Mouse (Mus musculus) stomach, postnatal 0 days (tissue): ENCODE data around the gene Gm20219. TPM values are rescaled to one million over a fixed set of nuclear protein-coding genes. Genes with fewer than 3 reads are reported as not detected.

Experiments
- ATAC-seq: fragments of 200-750 bp; cut with Nextera tagmentation; 2 replicates; pipeline ENCODE4 v1.8.0; 2017; ENCODE audit not compliant: low FRiP score, low TSS enrichment
- DNase-seq: peaks from one replicate; pipeline ENCODE4 v3.0.0-alpha.2; 2016; ENCODE audit warnings: low spot score
- H3K27ac ChIP-seq: fragments of 300-500 bp; sonication (generic); replicated peaks from 2 replicates; pipeline ENCODE4 v1.5.1; 2014; ENCODE audit warnings: mild to moderate bottlenecking, control low read depth
- H3K27me3 ChIP-seq: fragments of 300-500 bp; sonication (generic); 2 replicates; pipeline ENCODE4 v1.6.1; 2014; ENCODE audit warnings: low read length; ENCODE audit not compliant: control insufficient read depth, insufficient read depth
- H3K36me3 ChIP-seq: fragments of 300-500 bp; sonication (generic); 2 replicates; pipeline ENCODE4 v1.6.1; 2014; ENCODE audit warnings: low read length, mixed read lengths; ENCODE audit not compliant: control insufficient read depth, insufficient read depth
- H3K4me1 ChIP-seq: fragments of 300-500 bp; sonication (generic); replicated peaks from 2 replicates; pipeline ENCODE4 v1.6.1; 2014; ENCODE audit warnings: antibody characterized with exemption; ENCODE audit not compliant: control insufficient read depth, insufficient read depth
- H3K4me2 ChIP-seq: fragments of 300-500 bp; sonication (generic); replicated peaks from 2 replicates; pipeline ENCODE4 v1.6.1; 2014; ENCODE audit warnings: low read depth, mild to moderate bottlenecking, control low read depth, moderate library complexity
- H3K4me3 ChIP-seq: fragments of 300-500 bp; sonication (generic); 2 replicates; pipeline ENCODE4 v1.5.1; 2014; ENCODE audit warnings: low read depth, low read length, control low read depth
- H3K9ac ChIP-seq: fragments of 300-500 bp; sonication (generic); 2 replicates; pipeline ENCODE4 v1.6.1; 2014; ENCODE audit warnings: mild to moderate bottlenecking, low read length, control low read depth, mixed read lengths
- H3K9me3 ChIP-seq: fragments of 300-500 bp; sonication (generic); 2 replicates; pipeline ENCODE4 v1.6.1; 2016; ENCODE audit warnings: low read length; ENCODE audit not compliant: control insufficient read depth
- CTCF ChIP-seq: IDR thresholded peaks from 2 replicates; pipeline ENCODE4 v1.5.1; 2016; ENCODE audit warnings: antibody characterized with exemption, low read depth, mild to moderate bottlenecking, moderate library complexity
- EP300 ChIP-seq: optimal IDR thresholded peaks from 2 replicates; pipeline ENCODE3; 2016; ENCODE audit warnings: antibody characterized with exemption
- WGBS: fragments of 180-500 bp; shearing (Covaris S2); extraction: QIAGEN DNeasy Blood & Tissue Kit; methylation state at CpG from one replicate; pipeline ENCODE4 v1.1.7; 2014; 5-methylcytosine and 5-hydroxymethylcytosine counted together
- polyA plus RNA-seq: library from polyadenylated mRNA; unstranded; fragments of >200 nt; fragmentation: Nextera tagmentation; extraction: Ambion mirVana; gene quantifications from 2 replicates; pipeline ENCODE4 v1.2.1, GENCODE M21; 2015

Gm20219 gene
- polyA plus RNA-seq: 15.9 and 19.2 TPM in 2 replicates

DNA sequence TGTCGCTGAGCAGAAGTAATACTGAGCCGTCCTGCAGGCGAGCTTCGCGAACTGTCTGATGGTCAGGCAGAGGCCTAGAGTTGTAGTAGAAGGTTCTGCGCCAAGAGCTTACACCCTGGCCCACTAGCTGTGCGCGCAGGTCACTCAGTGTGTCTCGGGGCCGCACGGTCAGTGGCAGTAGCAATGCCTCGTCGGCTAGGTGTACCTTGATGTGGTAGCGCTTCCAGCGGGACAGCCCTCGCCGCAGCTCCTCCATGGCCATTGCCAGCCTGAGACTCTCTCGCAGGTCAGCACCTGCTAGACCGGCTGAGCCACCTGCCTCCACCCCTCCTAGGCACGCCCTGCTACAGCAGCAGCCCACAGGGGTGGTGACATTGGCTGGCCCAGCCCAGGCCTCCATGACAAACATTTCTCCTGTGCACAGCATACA, at the start of gene Gm20219:
Gm20219 (minus strand) TSS at position 266 of the 430 bp plus-strand sequence.
- Histone ChIP-seq H3K4me3 (peak within 1 kb of the TSS; percentile 37), H3K4me1 (no peaks in the 10 kb centered on the region), H3K27ac (peak within 1 kb of the TSS; percentile 85), H3K4me2 (peak within 1 kb of the TSS; percentile 45), H3K9me3 (no peaks in the 10 kb centered on the region), H3K27me3 (no peaks in the 10 kb centered on the region), H3K36me3 (no peaks in the 10 kb centered on the region), H3K9ac (peak within 1 kb of the TSS; percentile 59)
- ATAC-seq: peak; percentile 95
- DNase-seq: peak; percentile 93
- TF ChIP-seq EP300: no peak
- no peak for TF ChIP-seq CTCF
- 47% methylated on average over 20 of the region's 20 CpGs for WGBS

DNA sequence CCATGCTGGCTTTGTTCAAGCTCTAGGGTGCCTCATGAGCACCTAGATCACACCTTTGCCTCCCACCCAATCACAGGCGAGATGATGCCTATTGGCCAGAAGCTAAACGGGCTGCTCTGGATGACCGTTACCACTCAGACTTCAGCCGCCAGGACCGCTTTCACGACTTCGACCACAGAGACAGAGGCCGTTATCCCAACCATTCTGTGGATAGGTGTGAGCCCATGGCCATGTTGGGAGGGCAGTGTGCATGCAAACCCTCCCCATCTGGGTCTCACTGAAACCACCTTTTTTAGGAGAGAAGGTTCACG, 49.8 kb upstream of the Gm20219 start:
- no peaks in the 10 kb centered on the region for H3K4me1 ChIP-seq
- no peak for DNase-seq
- no peak overlapping the region for H3K27ac ChIP-seq
- WGBS: 84% methylated on average over 9 of the region's 9 CpGs
- peaks cover 59% of the 10 kb centered on the region for H3K36me3 ChIP-seq
- no peaks in the 10 kb centered on the region for H3K9me3 ChIP-seq
- ATAC-seq: no peak
- no peak overlapping the region for H3K9ac ChIP-seq
- no peaks in the 10 kb centered on the region for H3K27me3 ChIP-seq
- TF ChIP-seq EP300 (no peak), CTCF (no peak)
- no peak overlapping the region for H3K4me3 ChIP-seq
- no peak overlapping the region for H3K4me2 ChIP-seq

DNA sequence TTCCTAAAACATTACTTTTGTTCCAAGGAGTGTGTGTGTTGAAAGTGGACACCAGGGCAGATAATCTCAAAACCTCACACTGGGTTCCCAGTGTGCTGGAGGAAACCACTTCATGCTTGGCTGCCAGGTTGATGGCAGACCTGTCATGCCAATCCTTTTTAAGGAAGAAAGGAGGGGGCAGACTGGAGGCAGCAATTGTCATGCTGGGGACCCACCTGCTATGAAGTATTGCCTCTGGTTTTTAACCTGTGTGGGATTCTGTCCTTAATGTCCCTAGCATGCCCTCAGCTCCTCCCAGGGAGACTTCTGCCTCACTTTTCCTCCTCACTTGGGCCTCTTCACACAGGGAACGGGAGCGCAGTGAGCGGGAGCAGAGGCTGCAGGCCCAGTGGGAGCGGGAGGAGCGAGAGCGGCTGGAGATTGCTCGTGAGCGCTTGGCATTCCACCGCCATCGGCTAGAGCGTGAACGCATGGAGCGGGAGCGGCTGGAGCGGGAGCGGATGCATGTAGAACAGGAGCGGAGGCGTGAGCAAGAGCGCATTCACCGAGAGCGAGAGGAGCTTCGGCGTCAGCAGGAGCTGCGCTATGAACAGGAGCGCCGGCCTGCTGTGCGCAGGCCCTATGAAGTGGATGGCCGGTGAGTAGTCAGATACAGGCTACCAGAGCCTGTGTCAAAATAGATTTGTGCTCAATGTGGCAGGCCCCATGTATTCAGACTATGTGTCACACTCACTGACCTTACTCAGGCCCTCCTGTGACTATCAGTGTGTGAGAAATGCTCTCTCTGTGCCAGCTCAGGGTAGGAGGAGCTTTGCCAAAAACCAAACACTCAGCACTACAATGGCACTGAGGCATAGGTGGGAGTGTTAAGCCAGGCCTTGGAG, 49.2 kb upstream of the Gm20219 start:
- DNase-seq (no peak), ATAC-seq (no peak)
- no peaks in the 10 kb centered on the region for H3K4me1 ChIP-seq
- no peak overlapping the region for H3K4me2 ChIP-seq
- no peak overlapping the region for H3K9ac ChIP-seq
- peaks cover 59% of the 10 kb centered on the region for H3K36me3 ChIP-seq
- no peaks in the 10 kb centered on the region for H3K9me3 ChIP-seq
- H3K4me3 ChIP-seq: no peak overlapping the region
- no peaks in the 10 kb centered on the region for H3K27me3 ChIP-seq
- WGBS: 94% methylated on average over 28 of the region's 28 CpGs
- TF ChIP-seq EP300 (no peak), CTCF (no peak)
- H3K27ac ChIP-seq: no peak overlapping the region

DNA sequence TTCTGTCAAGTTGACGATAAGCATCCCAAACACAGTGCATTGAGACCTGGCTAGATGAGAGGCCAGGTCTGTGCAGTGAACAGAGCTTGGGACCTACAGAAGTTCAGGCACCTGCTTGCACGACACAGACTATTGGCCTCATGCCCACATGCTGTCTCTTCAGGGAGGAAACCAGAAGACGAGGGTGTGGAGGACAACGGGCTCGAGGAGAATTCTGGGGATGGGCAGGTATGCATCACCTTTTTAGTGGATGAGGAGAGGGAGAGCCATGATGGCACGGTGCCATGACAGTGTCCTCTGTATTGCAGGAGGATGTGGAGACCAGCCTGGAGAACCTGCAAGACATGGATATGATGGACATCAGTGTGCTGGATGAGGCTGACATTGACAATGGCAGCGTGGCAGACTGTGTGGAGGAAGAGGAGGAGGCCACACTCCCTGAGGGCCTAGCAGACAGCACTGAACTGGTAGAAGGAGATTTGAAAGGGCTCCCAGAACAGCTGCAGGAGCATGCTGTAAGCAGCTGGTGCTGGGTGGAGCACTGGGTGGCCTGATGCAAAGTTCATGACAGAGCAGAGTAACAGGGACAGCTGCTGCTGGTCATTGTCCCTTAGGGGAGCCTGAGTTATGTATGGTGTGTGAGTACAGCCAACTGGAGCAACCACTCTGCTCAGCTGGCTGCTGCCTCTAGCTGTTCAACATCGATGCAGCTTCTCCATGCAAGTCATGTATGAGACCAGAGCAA, 39.5 kb upstream of the Gm20219 start:
- WGBS: 67% methylated on average over 8 of the region's 8 CpGs
- no peak overlapping the region for H3K9ac ChIP-seq
- ATAC-seq: peak; percentile 62
- TF ChIP-seq CTCF (no peak), EP300 (no peak)
- no peaks in the 10 kb centered on the region for H3K9me3 ChIP-seq
- H3K36me3 ChIP-seq: peaks cover 59% of the 10 kb centered on the region
- no peak overlapping the region for H3K27ac ChIP-seq
- no peak overlapping the region for H3K4me3 ChIP-seq
- no peaks in the 10 kb centered on the region for H3K27me3 ChIP-seq
- H3K4me1 ChIP-seq: no peaks in the 10 kb centered on the region
- DNase-seq: no peak
- H3K4me2 ChIP-seq: no peak overlapping the region

DNA sequence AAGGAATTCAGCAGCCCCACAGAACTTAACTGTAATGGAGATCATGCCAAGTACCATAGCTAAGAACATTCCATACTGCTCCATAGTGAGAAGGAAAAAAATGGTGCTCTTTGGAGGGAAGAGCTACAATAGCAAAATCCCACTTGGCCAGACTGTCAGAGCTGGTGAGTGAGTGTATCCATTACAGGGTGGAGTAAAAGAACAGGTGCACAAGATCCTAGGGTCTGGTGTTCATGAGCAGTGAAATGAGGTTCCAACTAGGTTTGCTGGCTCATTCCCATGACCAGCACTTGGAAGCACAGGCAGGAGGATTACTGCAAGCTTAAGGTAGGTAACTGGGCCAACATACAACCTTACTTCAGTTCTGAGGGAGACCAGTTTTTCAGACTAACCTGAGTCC, 38.4 kb upstream of the Gm20219 start:
- Histone ChIP-seq H3K4me1 (no peaks in the 10 kb centered on the region), H3K27ac (no peak overlapping the region), H3K27me3 (no peaks in the 10 kb centered on the region), H3K4me3 (no peak overlapping the region), H3K4me2 (no peak overlapping the region), H3K9me3 (no peaks in the 10 kb centered on the region), H3K36me3 (peaks cover 56% of the 10 kb centered on the region), H3K9ac (no peak overlapping the region)
- ATAC-seq (no peak), DNase-seq (no peak)
- TF ChIP-seq EP300 (no peak), CTCF (no peak)

DNA sequence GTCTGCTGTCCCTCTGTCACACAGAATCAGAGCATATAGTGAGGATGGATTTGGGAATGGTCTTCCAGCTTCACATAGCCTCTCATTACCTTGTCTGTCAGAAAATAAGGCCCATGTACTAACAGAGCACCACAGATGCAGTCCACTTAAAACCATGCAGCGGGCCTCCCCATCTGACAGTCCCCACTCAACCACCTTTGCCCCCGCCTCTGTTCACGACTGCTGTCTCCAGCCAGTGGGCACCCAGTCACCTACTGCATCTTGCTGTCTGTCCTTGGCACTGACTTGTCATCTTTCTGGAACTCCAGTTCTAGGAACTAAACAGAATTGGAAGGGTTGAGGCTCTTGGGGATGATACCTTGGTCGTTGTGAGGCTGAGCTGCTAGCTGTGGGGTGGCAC, 34.7 kb upstream of the Gm20219 start:
- Histone ChIP-seq H3K36me3 (peaks cover 31% of the 10 kb centered on the region), H3K27ac (no peak overlapping the region), H3K9me3 (no peaks in the 10 kb centered on the region), H3K9ac (no peak overlapping the region; the same call in 1 of the 2 replicates), H3K27me3 (no peaks in the 10 kb centered on the region), H3K4me1 (peaks cover 5% of the 10 kb centered on the region; the same call in 1 of the 2 replicates), H3K4me2 (no peak overlapping the region), H3K4me3 (no peak overlapping the region)
- ATAC-seq (no peak), DNase-seq (no peak)
- WGBS: 97% methylated on average over 4 of the region's 4 CpGs
- no peak for TF ChIP-seq EP300
- TF ChIP-seq CTCF: no peak
